Mouse (Mus musculus) forebrain, embryonic 15.5 days (tissue): ENCODE measurements at regions not wholly inside any gene's neighbourhood (a gene's known extent, or its start where the extent isn't known, plus 50 kb on each side); places are given as distances from the start of the nearest gene placed in this dataset.

Experiments used
- ATAC-seq: fragments of 200-750 bp; cut with Nextera tagmentation; replicated peaks from 2 replicates; pipeline ENCODE4 v1.8.0; 2017; ENCODE audit warnings: mild to moderate bottlenecking, moderate TSS enrichment, moderate library complexity
- H3K27ac ChIP-seq: fragments of 300-500 bp; sonication (generic); replicated peaks from 2 replicates; pipeline ENCODE4 v1.5.1; 2015; ENCODE audit warnings: mild to moderate bottlenecking, inconsistent platforms
- H3K27me3 ChIP-seq: fragments of 300-500 bp; sonication (generic); 2 replicates; pipeline ENCODE4 v1.6.1; 2015; ENCODE audit warnings: inconsistent platforms
- H3K36me3 ChIP-seq: fragments of 300-500 bp; sonication (generic); 2 replicates; pipeline ENCODE4 v1.6.1; 2015; ENCODE audit warnings: mild to moderate bottlenecking, inconsistent platforms
- H3K4me1 ChIP-seq: fragments of 300-500 bp; sonication (generic); 2 replicates; pipeline ENCODE4 v1.6.1; 2015; ENCODE audit warnings: inconsistent platforms
- H3K4me2 ChIP-seq: fragments of 300-500 bp; sonication (generic); replicated peaks from 2 replicates; pipeline ENCODE4 v1.6.1; 2015; ENCODE audit warnings: mild to moderate bottlenecking, inconsistent platforms
- H3K4me3 ChIP-seq: fragments of 300-500 bp; sonication (generic); 2 replicates; pipeline ENCODE4 v1.5.1; 2015; ENCODE audit warnings: mild to moderate bottlenecking, inconsistent platforms
- H3K9ac ChIP-seq: fragments of 300-500 bp; sonication (generic); replicated peaks from 2 replicates; pipeline ENCODE4 v1.6.1; 2015; ENCODE audit warnings: mild to moderate bottlenecking, inconsistent platforms
- H3K9me3 ChIP-seq: fragments of 300-500 bp; sonication (generic); 2 replicates; pipeline ENCODE4 v1.6.1; 2016; ENCODE audit warnings: inconsistent platforms
- WGBS: fragments of 180-500 bp; shearing (Covaris S2); methylation state at CpG from one replicate; pipeline ENCODE4 v1.1.7; 2015; ENCODE audit warnings: mixed read lengths; 5-methylcytosine and 5-hydroxymethylcytosine counted together

- Histone ChIP-seq H3K4me1 (no peaks in the 10 kb centered on the region), H3K27ac (no peak overlapping the region), H3K27me3 (no peaks in the 10 kb centered on the region), H3K9me3 (no peaks in the 10 kb centered on the region), H3K36me3 (no peaks in the 10 kb centered on the region), H3K4me2 (no peak overlapping the region), H3K4me3 (no peak overlapping the region), H3K9ac (no peak overlapping the region)
- 81% methylated on average over 6 of the region's 6 CpGs for WGBS
- ATAC-seq, result no peak
Measured at GRCm38 (mm10) chr4:7142781-7143180, 1096.1 kb downstream of the Car8 start.

DNA sequence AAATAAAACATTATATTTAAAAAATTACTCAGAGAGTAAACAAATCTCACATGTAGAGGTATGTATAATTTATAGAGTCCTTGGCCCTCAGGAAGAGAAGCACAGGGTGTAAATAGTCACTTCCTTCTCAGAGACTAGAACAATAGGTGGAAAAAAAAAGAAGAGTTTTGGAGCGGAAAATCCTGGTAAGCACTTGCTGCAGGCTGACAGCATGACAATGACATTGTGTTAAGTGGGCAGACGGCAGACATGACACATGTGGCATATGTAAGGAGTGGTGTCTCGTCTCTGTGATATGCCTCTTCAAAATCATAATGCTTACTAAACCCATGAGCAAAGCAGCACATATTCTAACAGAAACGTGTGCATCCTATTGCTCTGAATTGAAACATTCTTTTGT lies 1126.7 kb downstream of the Car8 start:
- no peak for ATAC-seq
- Histone ChIP-seq H3K9me3 (no peaks in the 10 kb centered on the region), H3K4me2 (no peak overlapping the region), H3K4me3 (no peak overlapping the region), H3K27me3 (no peaks in the 10 kb centered on the region), H3K9ac (no peak overlapping the region), H3K4me1 (no peaks in the 10 kb centered on the region), H3K27ac (no peak overlapping the region), H3K36me3 (no peaks in the 10 kb centered on the region)
- 32% methylated on average over 4 of the region's 4 CpGs for WGBS

- WGBS, result 91% methylated on average over 7 of the region's 7 CpGs
- no peaks in the 10 kb centered on the region for H3K36me3 ChIP-seq
- no peaks in the 10 kb centered on the region for H3K9me3 ChIP-seq
- H3K27me3 ChIP-seq, result no peaks in the 10 kb centered on the region
- no peak for ATAC-seq
- no peaks in the 10 kb centered on the region for H3K4me1 ChIP-seq
- H3K4me2 ChIP-seq, result no peak overlapping the region
- no peak overlapping the region for H3K9ac ChIP-seq
- H3K4me3 ChIP-seq, result no peak overlapping the region
- no peak overlapping the region for H3K27ac ChIP-seq
Measured at GRCm38 (mm10) chr4:7092957-7093356, 1145.9 kb downstream of the Car8 start.

DNA sequence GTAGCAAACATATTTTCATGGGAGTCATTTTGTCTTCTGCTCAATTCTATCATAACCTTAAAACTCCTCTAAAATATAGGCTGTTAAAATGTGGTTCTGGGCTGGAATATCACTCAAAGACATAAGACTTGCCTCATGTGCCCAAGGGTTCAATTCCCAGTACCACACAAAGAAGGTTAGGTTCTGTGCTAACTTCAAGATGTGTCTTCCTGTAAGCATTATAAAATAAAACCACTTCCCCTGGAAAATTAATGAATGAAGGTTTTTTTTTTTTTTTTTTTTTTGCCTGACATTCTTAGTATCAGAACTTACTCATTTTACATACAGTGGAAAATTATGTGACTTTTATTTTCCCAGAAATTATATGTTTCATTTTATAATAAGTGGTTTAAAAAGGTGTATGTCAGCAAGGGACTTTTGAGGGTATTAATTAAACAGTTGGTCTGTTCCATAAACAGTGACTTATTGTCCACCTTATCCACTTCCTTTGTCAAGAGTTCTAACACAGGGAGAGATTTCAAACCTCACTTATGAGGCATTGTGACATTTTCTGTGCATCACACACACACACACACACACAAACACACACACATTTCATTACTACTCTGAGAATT lies 1147.5 kb downstream of the Car8 start:
- Histone ChIP-seq H3K9ac (no peak overlapping the region), H3K27ac (no peak overlapping the region), H3K4me1 (no peaks in the 10 kb centered on the region), H3K4me2 (no peak overlapping the region), H3K27me3 (no peaks in the 10 kb centered on the region), H3K9me3 (no peaks in the 10 kb centered on the region), H3K36me3 (no peaks in the 10 kb centered on the region), H3K4me3 (no peak overlapping the region)
- ATAC-seq, result no peak
